Mouse (Mus musculus) liver, embryonic 15.5 days (tissue): ENCODE measurements around the gene Hnf4a. TPM values are rescaled to one million over a fixed set of nuclear protein-coding genes. Genes with fewer than 3 reads are reported as not detected.
A peak's percentile ranks its signal among the peaks of the same experiment; 100 is the strongest.

Source experiments
- ATAC-seq: fragments of 200-750 bp; cut with Nextera tagmentation; 2 replicates; pipeline ENCODE4 v1.8.0; 2017; ENCODE audit warnings: moderate number of reproducible peaks, mild to moderate bottlenecking, moderate library complexity; ENCODE audit not compliant: insufficient read depth
- H3K27ac ChIP-seq: fragments of 300-500 bp; sonication (generic); replicated peaks from 2 replicates; pipeline ENCODE4 v1.5.1; 2015; ENCODE audit warnings: mild to moderate bottlenecking, inconsistent platforms
- H3K27me3 ChIP-seq: fragments of 300-500 bp; sonication (generic); 2 replicates; pipeline ENCODE4 v1.6.1; 2015; ENCODE audit warnings: mild to moderate bottlenecking, inconsistent platforms
- H3K36me3 ChIP-seq: fragments of 300-500 bp; sonication (generic); replicated peaks from 2 replicates; pipeline ENCODE4 v1.6.1; 2015; ENCODE audit warnings: moderate library complexity, mild to moderate bottlenecking, inconsistent platforms
- H3K4me1 ChIP-seq: fragments of 300-500 bp; sonication (generic); replicated peaks from 2 replicates; pipeline ENCODE4 v1.6.1; 2015; ENCODE audit warnings: inconsistent platforms
- H3K4me2 ChIP-seq: fragments of 300-500 bp; sonication (generic); 2 replicates; pipeline ENCODE4 v1.6.1; 2015; ENCODE audit warnings: moderate library complexity, mild to moderate bottlenecking, inconsistent platforms
- H3K4me3 ChIP-seq: fragments of 300-500 bp; sonication (generic); replicated peaks from 2 replicates; pipeline ENCODE4 v1.5.1; 2015; ENCODE audit warnings: mild to moderate bottlenecking, inconsistent platforms
- H3K9ac ChIP-seq: fragments of 300-500 bp; sonication (generic); 2 replicates; pipeline ENCODE4 v1.6.1; 2015; ENCODE audit warnings: moderate library complexity, mild to moderate bottlenecking, inconsistent platforms
- H3K9me3 ChIP-seq: fragments of 300-500 bp; sonication (generic); replicated peaks from 2 replicates; pipeline ENCODE4 v1.6.1; 2016; ENCODE audit warnings: inconsistent platforms
- WGBS: fragments of 180-500 bp; shearing (Covaris S2); methylation state at CpG from one replicate; pipeline ENCODE4 v1.1.7; 2015; ENCODE audit warnings: mixed read lengths; ENCODE audit not compliant: insufficient replicate concordance; 5-methylcytosine and 5-hydroxymethylcytosine counted together
- polyA plus RNA-seq: library from polyadenylated mRNA; unstranded; fragments of >200 nt; fragmentation: Nextera tagmentation; extraction: Ambion mirVana; gene quantifications from 2 replicates; pipeline ENCODE4 v1.2.1, GENCODE M21; 2015

Hnf4a gene
- polyA plus RNA-seq, 1 experiment from 2014 or later, result 17.0 TPM

DNA sequence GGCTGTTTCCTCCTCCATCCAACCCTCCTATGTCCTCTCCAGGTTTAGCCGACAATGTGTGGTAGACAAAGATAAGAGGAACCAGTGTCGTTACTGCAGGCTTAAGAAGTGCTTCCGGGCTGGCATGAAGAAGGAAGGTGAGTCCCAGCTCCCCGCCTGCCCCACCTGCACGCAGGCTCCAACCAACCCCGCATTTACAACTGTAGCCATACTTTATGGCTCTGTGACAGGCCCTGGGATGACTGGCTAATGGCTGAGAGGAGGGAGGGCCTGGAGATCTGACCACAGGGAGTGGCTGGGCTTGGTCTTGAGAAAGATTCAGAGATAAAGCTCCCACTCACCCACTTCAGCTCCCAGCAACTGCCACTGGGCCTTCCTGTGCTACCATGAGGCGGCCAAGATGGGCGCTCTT is 45.9 kb downstream of the Hnf4a start:
- no peaks in the 10 kb centered on the region for H3K27me3 ChIP-seq
- peak overlapping the region; percentile 42; the same call in 1 of the 2 replicates for H3K27ac ChIP-seq
- H3K4me2 ChIP-seq, result peak overlapping the region; percentile 25; the same call in 1 of the 2 replicates
- 16% methylated on average over 8 of the region's 8 CpGs for WGBS
- H3K9me3 ChIP-seq, result no peaks in the 10 kb centered on the region
- H3K4me1 ChIP-seq, result peaks cover 39% of the 10 kb centered on the region
- H3K36me3 ChIP-seq, result no peaks in the 10 kb centered on the region
- H3K4me3 ChIP-seq, result no peak overlapping the region
- ATAC-seq, result no peak
- no peak overlapping the region for H3K9ac ChIP-seq

DNA sequence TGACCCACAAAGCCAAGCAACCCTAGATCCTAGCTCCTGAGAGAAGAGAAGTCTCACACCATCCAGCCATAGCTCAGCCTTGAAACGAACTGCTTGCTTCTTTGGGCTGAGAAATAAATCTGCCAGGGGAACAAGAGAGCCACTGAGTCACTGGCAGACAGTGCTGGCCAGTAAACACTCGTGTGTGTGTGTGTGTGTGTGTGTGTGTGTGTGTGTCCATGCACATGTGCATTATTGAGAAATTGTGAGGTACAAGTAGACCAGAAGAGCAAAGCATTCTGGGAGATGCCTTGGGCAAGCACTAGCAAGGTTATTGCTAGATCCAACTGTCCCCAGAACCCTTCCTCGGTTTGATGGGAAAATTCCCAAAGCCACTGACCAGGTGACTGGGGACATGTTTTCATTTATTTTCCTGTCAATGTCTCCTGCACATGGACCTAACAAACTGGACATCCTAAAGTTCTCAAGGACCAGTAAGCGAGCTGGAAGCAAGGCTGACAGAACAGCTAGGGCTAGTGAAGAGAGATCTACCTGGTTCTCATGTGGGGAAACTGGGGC is 47.9 kb downstream of the Hnf4a start:
- no peak overlapping the region for H3K9ac ChIP-seq
- H3K36me3 ChIP-seq, result no peaks in the 10 kb centered on the region
- peaks cover 39% of the 10 kb centered on the region for H3K4me1 ChIP-seq
- ATAC-seq, result no peak
- H3K27me3 ChIP-seq, result no peaks in the 10 kb centered on the region; the same call in 1 of the 2 replicates
- H3K9me3 ChIP-seq, result no peaks in the 10 kb centered on the region
- no peak overlapping the region for H3K4me3 ChIP-seq
- no peak overlapping the region for H3K4me2 ChIP-seq
- WGBS, result 51% methylated on average over 4 of the region's 4 CpGs
- peak overlapping the region; percentile 67 for H3K27ac ChIP-seq

DNA sequence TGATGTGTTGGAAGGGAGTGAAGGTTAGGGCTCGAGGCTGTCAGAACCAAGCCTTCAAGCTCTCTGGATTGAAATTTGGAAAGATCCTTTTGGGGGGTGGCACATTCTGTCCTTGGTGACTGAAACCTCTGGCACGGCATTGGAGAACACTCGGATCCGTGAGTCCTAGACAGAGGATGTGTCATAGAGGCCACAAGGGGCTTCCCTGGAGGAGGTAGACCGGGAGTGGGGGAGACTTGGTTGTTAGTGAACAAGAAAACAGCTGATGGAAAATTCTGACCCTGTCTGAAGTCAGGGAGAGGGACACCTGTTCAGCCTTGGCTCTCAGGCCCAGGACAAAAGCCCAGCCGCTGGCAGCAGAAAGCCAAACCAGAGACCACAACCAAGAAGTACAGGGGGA is 48.4 kb downstream of the Hnf4a start:
- Histone ChIP-seq H3K27ac (peak overlapping the region; percentile 67), H3K9ac (no peak overlapping the region), H3K27me3 (no peaks in the 10 kb centered on the region; the same call in 1 of the 2 replicates), H3K4me2 (no peak overlapping the region), H3K9me3 (no peaks in the 10 kb centered on the region), H3K4me3 (no peak overlapping the region), H3K36me3 (no peaks in the 10 kb centered on the region), H3K4me1 (peaks cover 39% of the 10 kb centered on the region)
- ATAC-seq, result peak; percentile 19; the same call in 1 of the 2 replicates
- WGBS, result 55% methylated on average over 6 of the region's 6 CpGs

DNA sequence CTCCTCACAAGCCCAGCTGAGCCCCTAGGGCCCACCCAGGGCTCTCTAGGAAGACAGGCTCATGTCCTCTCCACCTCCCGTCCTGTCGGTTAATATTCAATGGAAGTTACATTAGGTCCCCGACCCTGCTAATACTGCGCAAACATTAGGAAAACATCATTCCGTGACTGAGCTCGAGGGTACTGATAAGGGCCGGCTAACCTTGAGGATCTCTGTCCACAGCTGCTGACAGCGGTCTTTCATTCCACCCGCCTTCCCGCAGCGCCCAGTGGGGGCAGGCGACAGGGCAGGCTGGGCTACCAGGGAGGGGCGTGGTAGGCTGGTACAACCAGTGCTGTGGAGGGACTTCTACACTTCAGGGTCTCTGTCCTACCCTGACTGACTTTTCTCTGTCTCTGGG is 48.8 kb downstream of the Hnf4a start:
- peak; percentile 68 for ATAC-seq
- Histone ChIP-seq H3K9ac (no peak overlapping the region), H3K4me2 (no peak overlapping the region)

DNA sequence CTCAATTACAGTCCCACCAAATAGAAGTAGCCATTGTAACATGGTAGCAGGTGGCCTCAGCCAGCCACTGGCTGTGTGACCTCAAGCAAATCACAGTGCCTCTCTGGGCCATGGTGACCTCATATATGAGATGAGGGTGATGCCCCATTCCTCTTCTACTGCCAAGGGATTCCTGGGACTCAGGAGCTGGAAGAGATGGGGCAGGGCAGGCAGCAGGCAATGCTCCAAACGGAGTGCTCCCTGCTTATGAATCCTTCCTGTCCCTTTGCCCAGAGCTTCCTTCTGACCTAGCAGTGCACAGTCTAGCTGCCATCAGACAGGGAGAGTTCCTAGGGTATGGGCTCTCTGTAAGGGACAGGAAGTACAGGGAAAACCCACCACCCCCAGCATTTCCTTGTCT is 51.9 kb downstream of the Hnf4a start:
- no peak overlapping the region for H3K4me2 ChIP-seq
- 57% methylated on average over 1 of the region's 1 CpGs for WGBS
- ATAC-seq, result no peak
- peaks cover 18% of the 10 kb centered on the region for H3K4me1 ChIP-seq
- no peaks in the 10 kb centered on the region for H3K9me3 ChIP-seq
- no peak overlapping the region for H3K27ac ChIP-seq
- no peak overlapping the region for H3K9ac ChIP-seq
- H3K4me3 ChIP-seq, result no peak overlapping the region
- H3K27me3 ChIP-seq, result no peaks in the 10 kb centered on the region; the same call in 1 of the 2 replicates
- peaks cover 6% of the 10 kb centered on the region; the same call in 1 of the 2 replicates for H3K36me3 ChIP-seq

More for the DNA sequence above, 48.8 kb downstream of the Hnf4a start:
- H3K27me3 ChIP-seq, result no peaks in the 10 kb centered on the region; the same call in 1 of the 2 replicates
- peaks cover 39% of the 10 kb centered on the region for H3K4me1 ChIP-seq
- H3K36me3 ChIP-seq, result no peaks in the 10 kb centered on the region
- H3K27ac ChIP-seq, result peak overlapping the region; percentile 67
- no peaks in the 10 kb centered on the region for H3K9me3 ChIP-seq
- no peak overlapping the region for H3K4me3 ChIP-seq
- 55% methylated on average over 13 of the region's 13 CpGs for WGBS

DNA sequence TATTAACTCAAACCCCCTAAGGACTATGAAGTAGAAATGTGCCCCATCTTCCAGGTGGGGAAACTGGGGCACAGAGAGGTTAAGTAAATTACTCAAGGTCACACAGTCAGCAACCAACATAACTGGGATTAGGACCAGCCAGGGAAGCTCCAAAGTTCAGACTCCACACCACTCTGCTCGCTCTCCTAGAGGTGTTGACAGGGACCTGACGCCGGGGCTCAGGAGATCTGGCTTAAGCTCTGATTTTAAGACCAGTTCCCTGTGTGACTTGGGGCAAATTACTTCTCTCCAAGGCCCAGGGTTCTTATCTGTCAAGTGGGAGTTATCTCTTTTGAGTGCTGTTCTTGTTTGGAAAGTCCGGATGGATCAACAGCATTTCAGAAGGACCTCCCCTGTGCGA is 52.6 kb downstream of the Hnf4a start:
- no peaks in the 10 kb centered on the region; the same call in 1 of the 2 replicates for H3K27me3 ChIP-seq
- no peak for ATAC-seq
- H3K4me3 ChIP-seq, result no peak overlapping the region
- H3K4me2 ChIP-seq, result no peak overlapping the region
- H3K4me1 ChIP-seq, result peaks cover 16% of the 10 kb centered on the region
- 52% methylated on average over 5 of the region's 5 CpGs for WGBS
- H3K9ac ChIP-seq, result no peak overlapping the region
- H3K36me3 ChIP-seq, result peaks cover 9% of the 10 kb centered on the region; the same call in 1 of the 2 replicates
- H3K27ac ChIP-seq, result no peak overlapping the region
- no peaks in the 10 kb centered on the region for H3K9me3 ChIP-seq

DNA sequence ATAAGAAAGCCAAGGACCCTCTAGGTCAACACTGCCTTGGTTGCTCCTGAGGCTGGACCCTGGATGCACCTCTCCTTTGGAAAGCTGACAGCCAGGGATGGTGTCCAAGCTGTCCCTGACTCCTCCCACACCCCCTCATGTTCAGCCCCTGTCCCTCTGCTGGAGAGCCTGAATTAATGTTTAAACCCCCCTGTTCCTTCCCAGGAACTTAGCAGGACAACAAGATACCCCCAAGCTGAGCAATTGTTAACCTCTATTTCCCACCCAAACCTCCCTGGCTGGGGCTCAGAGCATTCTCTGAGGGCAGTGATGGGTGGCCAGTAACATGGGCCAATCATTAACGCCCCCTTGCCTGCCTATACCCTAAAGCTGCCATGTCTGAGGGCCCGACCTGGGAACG is 53.6 kb downstream of the Hnf4a start:
- 55% methylated on average over 3 of the region's 3 CpGs for WGBS
- H3K36me3 ChIP-seq, result peaks cover 13% of the 10 kb centered on the region

DNA sequence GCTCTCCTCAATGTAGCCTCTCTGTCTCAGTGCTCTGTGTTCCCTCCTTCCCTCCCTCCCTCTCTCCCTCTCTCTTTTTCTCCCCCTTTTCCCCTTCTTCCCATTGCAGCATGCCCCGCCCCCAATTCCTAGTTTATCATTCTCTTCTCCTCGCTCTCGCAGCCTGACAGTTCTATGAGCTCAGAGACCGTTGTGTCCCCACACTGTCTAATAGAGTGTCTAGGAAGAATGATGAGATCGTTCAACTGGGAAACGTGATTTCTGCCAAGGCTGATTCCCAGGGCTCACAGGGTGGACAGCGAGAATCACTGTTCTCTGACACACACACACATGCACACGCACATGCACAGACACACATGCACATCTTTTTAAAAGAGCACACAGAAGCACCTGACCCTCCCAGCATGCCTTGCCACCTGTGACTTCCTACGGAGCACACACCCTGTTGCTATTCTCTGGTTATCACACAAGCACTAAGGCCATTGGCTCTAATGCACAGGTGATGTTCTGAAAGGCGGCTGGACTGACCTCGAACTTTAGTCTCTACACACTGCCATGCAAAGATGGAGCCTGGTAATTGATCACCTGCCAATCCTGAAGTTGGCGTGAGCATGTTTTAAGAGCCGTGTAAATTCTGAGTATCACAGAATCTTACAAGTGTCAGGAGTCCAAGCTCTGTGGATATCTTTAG is 54.8 kb downstream of the Hnf4a start:
- no peak overlapping the region for H3K9ac ChIP-seq

More for the DNA sequence above, 53.6 kb downstream of the Hnf4a start:
- H3K27me3 ChIP-seq, result no peaks in the 10 kb centered on the region; the same call in 1 of the 2 replicates
- no peak overlapping the region for H3K4me2 ChIP-seq
- no peak overlapping the region for H3K4me3 ChIP-seq
- ATAC-seq, result no peak
- H3K9ac ChIP-seq, result no peak overlapping the region
- H3K9me3 ChIP-seq, result no peaks in the 10 kb centered on the region
- H3K27ac ChIP-seq, result no peak overlapping the region
- H3K4me1 ChIP-seq, result peaks cover 14% of the 10 kb centered on the region

DNA sequence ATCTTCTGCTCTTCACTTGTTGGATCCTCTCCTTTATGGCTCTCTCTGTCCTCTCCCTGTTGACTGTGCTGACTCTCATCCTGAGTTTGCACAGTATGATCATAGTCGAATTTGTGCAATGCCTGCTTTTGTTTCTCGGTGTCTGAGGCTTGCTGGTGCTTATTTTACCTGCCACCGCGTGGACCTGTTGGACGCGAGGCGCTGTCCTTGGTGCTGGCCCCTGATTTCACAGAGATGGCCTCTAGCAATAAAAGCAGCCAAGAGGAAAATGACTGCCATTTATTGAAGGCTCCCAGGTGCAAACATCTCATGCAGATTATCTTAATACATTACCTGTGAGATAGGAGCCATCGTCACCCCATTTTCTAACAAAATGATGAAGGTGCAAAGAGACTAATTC is 58.0 kb downstream of the Hnf4a start:
- H3K27me3 ChIP-seq, result no peaks in the 10 kb centered on the region
- H3K9ac ChIP-seq, result no peak overlapping the region
- no peak for ATAC-seq
- 26% methylated on average over 8 of the region's 8 CpGs for WGBS
- H3K4me1 ChIP-seq, result no peaks in the 10 kb centered on the region
- no peak overlapping the region for H3K27ac ChIP-seq
- H3K4me3 ChIP-seq, result no peak overlapping the region
- peaks cover 18% of the 10 kb centered on the region for H3K36me3 ChIP-seq
- no peak overlapping the region for H3K4me2 ChIP-seq
- no peaks in the 10 kb centered on the region for H3K9me3 ChIP-seq

More for the DNA sequence above, 54.8 kb downstream of the Hnf4a start:
- H3K36me3 ChIP-seq, result peaks cover 14% of the 10 kb centered on the region
- no peak overlapping the region for H3K4me2 ChIP-seq
- H3K27ac ChIP-seq, result no peak overlapping the region
- ATAC-seq, result no peak
- H3K4me1 ChIP-seq, result peaks cover 10% of the 10 kb centered on the region
- H3K4me3 ChIP-seq, result no peak overlapping the region
- WGBS, result 66% methylated on average over 13 of the region's 13 CpGs
- H3K9me3 ChIP-seq, result no peaks in the 10 kb centered on the region
- H3K27me3 ChIP-seq, result no peaks in the 10 kb centered on the region; the same call in 1 of the 2 replicates

DNA sequence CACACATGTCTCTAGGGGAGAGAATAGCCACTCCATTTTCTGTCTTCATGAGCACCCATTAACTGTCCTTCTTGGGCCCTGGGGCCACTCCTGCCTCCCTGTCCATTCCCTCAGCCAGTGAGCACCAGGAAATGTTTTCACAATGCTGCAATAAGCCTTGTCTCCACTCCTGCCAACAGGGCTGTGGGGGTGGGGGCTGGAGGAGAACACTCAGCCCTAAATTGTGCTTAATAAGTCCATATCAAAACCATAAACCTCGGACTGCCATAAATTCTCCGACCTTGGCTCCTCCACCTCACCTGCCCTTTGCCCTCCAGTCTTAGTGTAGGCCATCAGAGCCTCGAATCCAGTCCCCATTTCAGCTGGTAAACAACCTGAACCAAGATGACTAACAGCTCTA is 67.7 kb downstream of the Hnf4a start:
- Histone ChIP-seq H3K4me2 (no peak overlapping the region), H3K9me3 (no peaks in the 10 kb centered on the region), H3K9ac (no peak overlapping the region), H3K36me3 (0 out of 2 replicates have a peak, but pooled peaks cover 6% of the 10 kb centered on the region), H3K4me3 (no peak overlapping the region), H3K27me3 (no peaks in the 10 kb centered on the region), H3K27ac (0 out of 2 replicates have a peak overlapping the region, but pooled peaks have one; percentile 9), H3K4me1 (peaks cover 18% of the 10 kb centered on the region; the same call in 1 of the 2 replicates)
- 50% methylated on average over 3 of the region's 3 CpGs for WGBS
- ATAC-seq, result no peak

DNA sequence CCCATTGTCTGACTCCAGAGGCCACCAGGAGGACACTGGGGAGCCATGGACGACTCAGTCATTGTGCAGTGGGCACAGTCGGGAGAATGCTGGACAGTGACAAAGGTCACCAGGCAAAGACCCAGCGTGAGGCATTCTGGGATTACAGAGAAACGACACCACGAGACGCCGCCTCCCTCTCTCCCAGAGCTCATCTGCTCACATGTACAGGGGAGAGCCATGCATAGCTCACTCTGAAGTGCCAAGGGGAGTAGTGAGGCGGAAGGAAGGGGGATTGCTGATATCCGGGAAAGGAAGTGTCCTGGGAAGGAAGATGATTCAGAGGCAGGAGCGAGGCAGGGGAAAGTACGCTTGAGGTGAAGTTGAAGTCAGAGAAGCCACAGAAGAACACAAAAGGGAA is 68.6 kb downstream of the Hnf4a start:
- H3K27me3 ChIP-seq, result no peaks in the 10 kb centered on the region
- no peaks in the 10 kb centered on the region for H3K36me3 ChIP-seq
- no peak overlapping the region for H3K9ac ChIP-seq
- H3K4me3 ChIP-seq, result no peak overlapping the region
- no peak overlapping the region for H3K27ac ChIP-seq
- H3K4me2 ChIP-seq, result peak overlapping the region; percentile 24
- peaks cover 18% of the 10 kb centered on the region; the same call in 1 of the 2 replicates for H3K4me1 ChIP-seq
- ATAC-seq, result peak; percentile 29; the same call in 1 of the 2 replicates
- no peaks in the 10 kb centered on the region for H3K9me3 ChIP-seq
- 22% methylated on average over 11 of the region's 11 CpGs for WGBS
